Mouse (Mus musculus): ENCODE measurements around the gene Vps35l.

Gene Vps35l

GRCm38 (mm10) chr7:118733225-118733624, 6.8 kb upstream of the Vps35l start:
- no peak for DNase-seq (ENCODE audit: extremely low spot score, low read depth, low spot score)

- DNase-seq (ENCODE audit: extremely low spot score, low read depth, low spot score): no peak
Measured at GRCm38 (mm10) chr7:118738730-118739129, 1.3 kb upstream of the Vps35l start.

GRCm38 (mm10) chr7:118740532-118741338, 709 bp downstream of the Vps35l start:
- peak; percentile 88 for DNase-seq (ENCODE audit: extremely low spot score, low read depth, low spot score)

GRCm38 (mm10) chr7:118742278-118742677, 2.3 kb downstream of the Vps35l start:
- DNase-seq (ENCODE audit: extremely low spot score, low read depth, low spot score): no peak

- DNase-seq (ENCODE audit: extremely low spot score, low read depth, low spot score): no peak
Measured at GRCm38 (mm10) chr7:118744766-118745165, 4.7 kb downstream of the Vps35l start.

- DNase-seq (ENCODE audit: extremely low spot score, low read depth, low spot score): no peak
Measured at GRCm38 (mm10) chr7:118747891-118748672, 8.1 kb downstream of the Vps35l start.

GRCm38 (mm10) chr7:118749706-118750105, 9.7 kb downstream of the Vps35l start:
- no peak for DNase-seq (ENCODE audit: extremely low spot score, low read depth, low spot score)

GRCm38 (mm10) chr7:118751625-118752024, 11.6 kb downstream of the Vps35l start:
- no peak for DNase-seq (ENCODE audit: extremely low spot score, low read depth, low spot score)

- no peak for DNase-seq (ENCODE audit: extremely low spot score, low read depth, low spot score)
Measured at GRCm38 (mm10) chr7:118755756-118756155, 15.7 kb downstream of the Vps35l start.

- DNase-seq (ENCODE audit: extremely low spot score, low read depth, low spot score): no peak
Measured at GRCm38 (mm10) chr7:118756490-118757265, 16.7 kb downstream of the Vps35l start.

- DNase-seq (ENCODE audit: extremely low spot score, low read depth, low spot score): no peak
Measured at GRCm38 (mm10) chr7:118758369-118758768, 18.3 kb downstream of the Vps35l start.

- DNase-seq (ENCODE audit: extremely low spot score, low read depth, low spot score): no peak
Measured at GRCm38 (mm10) chr7:118759372-118759771, 19.3 kb downstream of the Vps35l start.

GRCm38 (mm10) chr7:118763939-118764338, 23.9 kb downstream of the Vps35l start:
- no peak for DNase-seq (ENCODE audit: extremely low spot score, low read depth, low spot score)

GRCm38 (mm10) chr7:118764725-118765124, 24.7 kb downstream of the Vps35l start:
- no peak for DNase-seq (ENCODE audit: extremely low spot score, low read depth, low spot score)

- no peak for DNase-seq (ENCODE audit: extremely low spot score, low read depth, low spot score)
Measured at GRCm38 (mm10) chr7:118765604-118766003, 25.6 kb downstream of the Vps35l start.

GRCm38 (mm10) chr7:118766119-118766833, 26.2 kb downstream of the Vps35l start:
- DNase-seq (ENCODE audit: extremely low spot score, low read depth, low spot score): peak; percentile 58

- no peak for DNase-seq (ENCODE audit: extremely low spot score, low read depth, low spot score)
Measured at GRCm38 (mm10) chr7:118766834-118767224, 26.8 kb downstream of the Vps35l start.

- no peak for DNase-seq (ENCODE audit: extremely low spot score, low read depth, low spot score)
Measured at GRCm38 (mm10) chr7:118769208-118769607, 29.2 kb downstream of the Vps35l start.

GRCm38 (mm10) chr7:118769655-118770054, 29.6 kb downstream of the Vps35l start:
- DNase-seq (ENCODE audit: extremely low spot score, low read depth, low spot score): no peak

GRCm38 (mm10) chr7:118773027-118773426, 33.0 kb downstream of the Vps35l start:
- DNase-seq (ENCODE audit: extremely low spot score, low read depth, low spot score): no peak

GRCm38 (mm10) chr7:118775991-118776390, 36.0 kb downstream of the Vps35l start:
- no peak for DNase-seq (ENCODE audit: extremely low spot score, low read depth, low spot score)

All from hindlimb bud, embryonic 11.5 days (tissue).